Mouse (Mus musculus) inflammation-experienced regulatory T-cells (primary cell): ENCODE results near the gene Bfsp2. TPM values are rescaled to one million over a fixed set of nuclear protein-coding genes. Genes with fewer than 3 reads are reported as not detected.

Experiments
- polyA plus RNA-seq, 2 experiments: library from polyadenylated mRNA; unstranded; fragments of 100-300 nt; shearing (Covaris generic); gene quantifications; one replicate each; pipeline ENCODE4 v1.2.1; 2017

The Bfsp2 gene
- polyA plus RNA-seq: not detected

DNA sequence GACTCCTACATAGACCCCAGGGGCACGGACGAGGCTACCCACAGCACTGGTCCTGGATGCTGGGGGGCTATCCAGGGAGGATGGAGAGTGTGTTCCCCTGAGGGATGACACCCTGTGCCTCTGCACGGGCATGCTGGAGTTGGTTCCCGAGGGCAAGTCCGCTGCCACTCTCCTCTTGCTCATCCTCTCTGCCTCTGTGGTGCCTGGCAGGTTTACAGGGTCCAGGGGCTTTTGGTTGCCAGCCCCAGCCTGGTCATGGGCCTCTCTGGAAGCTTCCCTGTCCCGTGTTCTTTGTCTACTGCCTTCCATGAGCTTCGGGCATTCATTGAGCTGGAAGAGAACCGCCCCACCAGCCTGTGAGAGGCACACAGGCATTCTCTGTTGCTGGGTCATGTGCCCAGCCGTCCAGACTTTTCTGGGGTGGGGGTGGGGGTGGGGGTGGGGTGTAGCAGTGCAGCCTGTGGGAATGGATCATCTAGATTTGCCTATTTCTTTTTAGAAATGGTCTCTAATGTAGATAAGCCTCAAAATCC, at the start of gene Bfsp2:
Gene Bfsp2 (minus strand): TSS at position 377 of the 533 bp plus-strand sequence.

Other genes starting within 250 kb of the Bfsp2 start
- 10 to 100 TPM in 1 of 2 experiments, 1 to 10 TPM in 1; 5.3 to 16.7 TPM for gene Trf, start 250.0 kb downstream of the Bfsp2 start, polyA plus RNA-seq
- 1 to 10 TPM; 1.2 to 4.7 TPM for gene 1300017J02Rik, start 175.3 kb downstream of the Bfsp2 start, polyA plus RNA-seq
- gene Topbp1, start 175.2 kb downstream of the Bfsp2 start, polyA plus RNA-seq: 10 to 100 TPM; 54.5 to 73.5 TPM
- 10 to 100 TPM; 49.0 to 61.7 TPM for gene Cdv3, start 114.6 kb downstream of the Bfsp2 start, polyA plus RNA-seq